Comparison of ENCODE assay signal across 26 mouse cellular contexts in genomic region chr13:19368817-19369216, GRCm38 (mm10). TPM values are rescaled to one million over a fixed set of nuclear protein-coding genes. Genes with fewer than 3 reads are reported as not detected.
DNase-seq lines count a peak whose midpoint lies in the region; ATAC-seq and TF ChIP-seq lines count a peak whose summit lies in the region.
"Had no signal": no experiment of that assay in that cellular context is flagged by ENCODE, and none has a peak within 500 bp of the region (broad histone marks: within the 10 kb centered on the region; RNA-seq: fewer than 3 reads in every experiment).

No protein-coding gene starts in this region.

- WGBS in hindbrain, postnatal 0 days, result 70% methylated on average over 6 of the region's 6 CpGs
- 90% methylated on average over 6 of the region's 6 CpGs for WGBS in hindbrain, embryonic 14.5 days
- 74% methylated on average over 6 of the region's 6 CpGs for WGBS in embryonic facial prominence, embryonic 15.5 days

- H3K36me3 ChIP-seq in hindbrain, postnatal 0 days (ENCODE audit: insufficient read depth, low read length), result peaks cover 32% of the 10 kb centered on the region; the same call in 1 of the 2 replicates
- H3K36me3 ChIP-seq in hindbrain, embryonic 14.5 days (replicated peaks; ENCODE audit: control insufficient read depth, insufficient read depth), result peaks cover 87% of the 10 kb centered on the region
- peaks cover 35% of the 10 kb centered on the region for H3K36me3 ChIP-seq in embryonic facial prominence, embryonic 15.5 days

- no peak for DNase-seq in cerebellum, postnatal 4 days (ENCODE audit: low spot score in 2 of 2)
- DNase-seq in cerebellum, adult 9-11 months, result peak; percentile 60
- no peak for DNase-seq in cerebellum, adult 11 months
- DNase-seq in hindbrain, postnatal 0 days (ENCODE audit: low spot score), result peak; percentile 28
- DNase-seq in hindbrain, embryonic 14.5 days (ENCODE audit: low spot score), result no peak
- no peak for DNase-seq in heart, postnatal 25 days (ENCODE audit: low spot score)
- DNase-seq: adrenal gland, postnatal 10 days; adrenal gland, postnatal 36 days; gastrocnemius, postnatal 10 days; gastrocnemius, postnatal 36 days; heart, postnatal 10 days; heart, postnatal 4 days; kidney, adult 11 months; kidney, adult 8-10 months had no signal

- H3K9me3 ChIP-seq in hindbrain, postnatal 0 days (ENCODE audit: low read length), result no peaks in the 10 kb centered on the region
- no peaks in the 10 kb centered on the region for H3K9me3 ChIP-seq in hindbrain, embryonic 14.5 days (ENCODE audit: control insufficient read depth, low read length)
- H3K9me3 ChIP-seq in embryonic facial prominence, embryonic 15.5 days (replicated peaks), result no peaks in the 10 kb centered on the region
- H3K9me3 ChIP-seq: embryonic facial prominence, embryonic 12.5 days; forebrain, embryonic 10.5 days; forebrain, embryonic 13.5 days; heart, embryonic 12.5 days; heart, embryonic 15.5 days; hindbrain, embryonic 15.5 days; intestine, embryonic 15.5 days; kidney, embryonic 15.5 days had no signal

- H3K9ac ChIP-seq in hindbrain, postnatal 0 days (replicated peaks; ENCODE audit: low read length), result no peak overlapping the region
- no peak overlapping the region for H3K9ac ChIP-seq in hindbrain, embryonic 14.5 days
- H3K9ac ChIP-seq in embryonic facial prominence, embryonic 15.5 days, result no peak overlapping the region
- H3K9ac ChIP-seq: embryonic facial prominence, embryonic 12.5 days; forebrain, embryonic 13.5 days; heart, embryonic 12.5 days; heart, embryonic 15.5 days; hindbrain, embryonic 15.5 days; intestine, embryonic 15.5 days; kidney, embryonic 15.5 days had no signal

- no peak for TF ChIP-seq CTCF in hindbrain, postnatal 0 days (IDR thresholded peaks at IDR 0.05; ENCODE audit: low read depth)

- intact Hi-C loops in heart, postnatal 25 days (cut with DNase I), result loop anchor here (5.0 kb wide), 1 partner anchor 33 kb away; no protein-coding TSS in a partner anchor

- no peaks in the 10 kb centered on the region for H3K27me3 ChIP-seq in hindbrain, postnatal 0 days (ENCODE audit: insufficient read depth, low read length)
- no peaks in the 10 kb centered on the region for H3K27me3 ChIP-seq in hindbrain, embryonic 14.5 days (ENCODE audit: control insufficient read depth, insufficient read depth, low read length)
- no peaks in the 10 kb centered on the region for H3K27me3 ChIP-seq in embryonic facial prominence, embryonic 15.5 days
- H3K27me3 ChIP-seq: embryonic facial prominence, embryonic 12.5 days; forebrain, embryonic 13.5 days; heart, embryonic 12.5 days; heart, embryonic 15.5 days; hindbrain, embryonic 15.5 days; intestine, embryonic 15.5 days; kidney, embryonic 15.5 days had no signal

- H3K4me1 ChIP-seq in hindbrain, postnatal 0 days (ENCODE audit: insufficient read depth, low read length), result no peaks in the 10 kb centered on the region
- H3K4me1 ChIP-seq in hindbrain, embryonic 14.5 days (replicated peaks; ENCODE audit: control insufficient read depth, insufficient read depth, low read length), result no peaks in the 10 kb centered on the region
- H3K4me1 ChIP-seq in embryonic facial prominence, embryonic 15.5 days, result 0 out of 2 replicates have a peak, but pooled peaks cover 6% of the 10 kb centered on the region
- H3K4me1 ChIP-seq: hindbrain, embryonic 15.5 days; intestine, embryonic 15.5 days had no signal

- H3K4me3 ChIP-seq in hindbrain, postnatal 0 days (ENCODE audit: low read length), result no peak overlapping the region
- no peak overlapping the region for H3K4me3 ChIP-seq in hindbrain, embryonic 14.5 days (replicated peaks; ENCODE audit: low read length)
- H3K4me3 ChIP-seq in embryonic facial prominence, embryonic 15.5 days (replicated peaks), result no peak overlapping the region
- H3K4me3 ChIP-seq: embryonic facial prominence, embryonic 12.5 days; forebrain, embryonic 10.5 days; forebrain, embryonic 13.5 days; heart, embryonic 12.5 days; heart, embryonic 15.5 days; hindbrain, embryonic 15.5 days; intestine, embryonic 15.5 days; kidney, embryonic 15.5 days had no signal

- no peak overlapping the region; the same call in 1 of the 2 replicates for H3K27ac ChIP-seq in hindbrain, postnatal 0 days
- H3K27ac ChIP-seq in hindbrain, embryonic 14.5 days, result no peak overlapping the region
- 0 out of 2 replicates have a peak overlapping the region, but pooled peaks have one; percentile 1 for H3K27ac ChIP-seq in embryonic facial prominence, embryonic 15.5 days (replicated peaks)
- H3K27ac ChIP-seq: embryonic facial prominence, embryonic 12.5 days; forebrain, embryonic 10.5 days; forebrain, embryonic 13.5 days; heart, embryonic 15.5 days; hindbrain, embryonic 15.5 days; intestine, embryonic 15.5 days; kidney, embryonic 15.5 days had no signal

- ATAC-seq in cerebellum, adult (ENCODE audit: insufficient number of reproducible peaks, low FRiP score, low TSS enrichment), result peak; percentile 32
- ATAC-seq in hindbrain, postnatal 0 days, result no peak
- no peak for ATAC-seq in hindbrain, embryonic 14.5 days (ENCODE audit: low FRiP score)
- ATAC-seq in embryonic facial prominence, embryonic 15.5 days (ENCODE audit: insufficient number of reproducible peaks, low FRiP score, low TSS enrichment, low read depth), result no peak
- ATAC-seq: activated CD4-positive, CD25-positive, alpha-beta regulatory T cell, adult 4 months; forebrain, embryonic 13.5 days; forebrain, embryonic 16.5 days; intestine, embryonic 15.5 days had no signal

- H3K4me2 ChIP-seq in hindbrain, postnatal 0 days (ENCODE audit: low read depth, low read length), result no peak overlapping the region
- no peak overlapping the region for H3K4me2 ChIP-seq in hindbrain, embryonic 14.5 days (replicated peaks)
- no peak overlapping the region for H3K4me2 ChIP-seq in embryonic facial prominence, embryonic 15.5 days (replicated peaks)
- H3K4me2 ChIP-seq: embryonic facial prominence, embryonic 12.5 days; forebrain, embryonic 13.5 days; heart, embryonic 12.5 days; heart, embryonic 15.5 days; hindbrain, embryonic 15.5 days; intestine, embryonic 15.5 days; kidney, embryonic 15.5 days had no signal

RNA-seq across cellular contexts. Expression of gene Stard3nl, which starts 26.8 kb away (rescaled TPM):
- total RNA-seq in hindbrain, postnatal 0 days (2014; rRNA removed), result 62.1 and 69.5 TPM in 2 replicates
- polyA plus RNA-seq in hindbrain, postnatal 0 days (2015; fragmentation: Nextera tagmentation; extraction: Ambion mirVana), result 191 and 199 TPM in 2 replicates
- 214 and 223 TPM in 2 replicates for polyA plus RNA-seq in hindbrain, embryonic 14.5 days (2014; fragmentation: Nextera tagmentation; extraction: Ambion mirVana)
- 88.8 and 89.6 TPM in 2 replicates for polyA plus RNA-seq in embryonic facial prominence, embryonic 15.5 days (2015; fragmentation: Nextera tagmentation; extraction: Ambion mirVana)
- total RNA-seq in heart, postnatal 25 days (2021), result 10 to 100 TPM; 15.0 to 16.6 TPM

Comparison
In these comparisons a context has a peak if more than half of its experiments do, and no peak if none do; other contexts are left out.
1. DNase-seq: peak in cerebellum, adult 9-11 months (single experiment) and hindbrain, postnatal 0 days (single experiment); none in cerebellum, postnatal 4 days (0 of 2), cerebellum, adult 11 months (single experiment), hindbrain, embryonic 14.5 days (single experiment) and heart, postnatal 25 days (single experiment).